Mouse (Mus musculus) limb, embryonic 10.5 days (tissue): ENCODE results near the gene Slc7a5. TPM values are rescaled to one million over a fixed set of nuclear protein-coding genes. Genes with fewer than 3 reads are reported as not detected.

Experiments
- DNase-seq: peaks from one replicate; pipeline ENCODE4 v3.0.0-alpha.2; 2017; ENCODE audit warnings: low spot score
- H3K27ac ChIP-seq: fragments of 300-500 bp; sonication (generic); 2 replicates; pipeline ENCODE4 v1.5.1; 2016; ENCODE audit warnings: mild to moderate bottlenecking
- H3K27me3 ChIP-seq: fragments of 300-500 bp; sonication (generic); 2 replicates; pipeline ENCODE4 v1.6.1; 2016; ENCODE audit warnings: low read depth, mild to moderate bottlenecking; ENCODE audit not compliant: poor library complexity, severe bottlenecking
- H3K36me3 ChIP-seq: fragments of 300-500 bp; sonication (generic); 2 replicates; pipeline ENCODE4 v1.6.1; 2016; ENCODE audit warnings: mild to moderate bottlenecking, moderate library complexity
- H3K4me1 ChIP-seq: fragments of 300-500 bp; sonication (generic); 2 replicates; pipeline ENCODE4 v1.6.1; 2016
- H3K4me3 ChIP-seq: fragments of 300-500 bp; sonication (generic); 2 replicates; pipeline ENCODE4 v1.5.1; 2016; ENCODE audit warnings: mild to moderate bottlenecking, moderate library complexity
- H3K9me3 ChIP-seq: fragments of 300-500 bp; sonication (generic); replicated peaks from 2 replicates; pipeline ENCODE4 v1.6.1; 2016; ENCODE audit warnings: mild to moderate bottlenecking
- WGBS: fragments of 180-500 bp; shearing (Covaris S2); methylation state at CpG from one replicate; pipeline ENCODE4 v1.1.7; 2016; 5-methylcytosine and 5-hydroxymethylcytosine counted together
- polyA plus RNA-seq: library from polyadenylated mRNA; unstranded; fragments of >200 nt; fragmentation: Nextera tagmentation; extraction: Ambion mirVana; gene quantifications from 2 replicates; pipeline ENCODE4 v1.2.1, GENCODE M21; 2016

Slc7a5 gene
- polyA plus RNA-seq, 1 experiment from 2014 or later: 16.8 TPM

- Histone ChIP-seq H3K4me1 (peaks cover 36% of the 10 kb centered on the region), H3K27ac (no peak overlapping the region), H3K9me3 (no peaks in the 10 kb centered on the region), H3K36me3 (no peaks in the 10 kb centered on the region), H3K27me3 (peaks cover 6% of the 10 kb centered on the region; the same call in 1 of the 2 replicates), H3K4me3 (no peak overlapping the region)
- 48% methylated on average over 8 of the region's 8 CpGs for WGBS
- peak; percentile 64 for DNase-seq
These were observed 42.1 kb downstream of the Slc7a5 start for GRCm38 (mm10) chr8:121865356-121865755.

DNA sequence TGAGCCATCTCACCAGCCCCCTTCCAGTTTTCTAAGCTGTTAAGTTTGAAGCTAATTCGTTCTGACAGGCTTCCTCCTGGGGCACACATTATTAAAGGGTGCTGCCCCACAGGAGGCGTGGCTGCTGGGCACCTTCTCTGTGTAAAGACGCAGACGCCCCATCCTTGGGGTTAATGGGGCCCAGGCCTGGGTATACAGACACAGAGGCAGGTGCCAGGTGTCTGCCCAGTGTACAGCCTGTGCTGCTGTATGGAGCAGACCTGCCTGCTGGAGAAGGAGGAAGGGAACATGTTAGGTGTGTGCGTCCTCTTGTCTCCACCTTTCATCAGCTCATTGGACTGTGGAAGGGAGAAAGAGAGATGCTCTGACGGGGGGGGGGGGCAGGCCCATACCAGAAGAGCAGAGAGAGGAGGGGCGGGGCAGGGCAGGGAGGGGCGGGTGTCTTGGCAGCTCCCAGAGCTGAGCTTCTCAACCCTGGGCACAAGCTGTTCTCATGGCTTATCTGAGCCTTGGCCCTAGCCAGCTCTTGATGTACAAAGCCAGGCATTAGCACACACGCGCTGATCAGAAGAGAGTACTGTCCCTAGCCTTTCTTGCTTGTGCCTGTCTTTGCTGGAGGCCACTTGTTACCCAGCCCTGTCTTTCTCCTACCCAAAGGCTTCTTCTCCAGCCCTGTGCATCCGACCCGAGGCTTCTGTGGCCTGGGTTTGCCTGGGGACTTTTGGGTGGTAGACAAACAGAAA, 45.5 kb downstream of the Slc7a5 start:
- no peaks in the 10 kb centered on the region for H3K9me3 ChIP-seq
- WGBS: 72% methylated on average over 10 of the region's 12 CpGs
- no peak overlapping the region for H3K27ac ChIP-seq

DNA sequence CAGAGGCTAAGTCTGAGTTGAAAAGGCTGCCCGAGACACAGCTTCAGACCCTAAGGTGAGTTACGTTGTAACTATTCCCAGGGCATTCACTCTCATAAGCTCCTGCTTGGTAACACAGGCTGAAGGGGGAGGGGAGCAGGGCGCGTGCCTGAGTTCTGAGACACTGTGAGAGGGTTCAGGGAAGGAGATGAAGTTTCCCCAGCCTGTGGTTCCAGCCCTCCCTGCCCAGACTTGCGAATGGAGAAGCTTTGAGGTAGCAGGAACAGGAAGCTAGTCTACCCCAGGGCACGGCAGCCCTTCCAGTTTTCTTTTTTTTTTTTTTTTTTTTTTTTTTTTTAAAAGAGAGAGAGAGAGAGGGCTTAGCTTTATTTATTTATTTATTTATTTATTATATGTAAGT, 46.2 kb downstream of the Slc7a5 start:
- H3K36me3 ChIP-seq: no peaks in the 10 kb centered on the region
- peaks cover 20% of the 10 kb centered on the region for H3K4me1 ChIP-seq
- no peak for DNase-seq
- no peak overlapping the region for H3K27ac ChIP-seq
- H3K27me3 ChIP-seq: peaks cover 6% of the 10 kb centered on the region; the same call in 1 of the 2 replicates
- H3K4me3 ChIP-seq: no peak overlapping the region
- H3K9me3 ChIP-seq: no peaks in the 10 kb centered on the region
- WGBS: 64% methylated on average over 6 of the region's 6 CpGs

More for the DNA sequence above, 45.5 kb downstream of the Slc7a5 start:
- DNase-seq: no peak
- Histone ChIP-seq H3K4me1 (peaks cover 27% of the 10 kb centered on the region), H3K27me3 (peaks cover 6% of the 10 kb centered on the region; the same call in 1 of the 2 replicates), H3K4me3 (no peak overlapping the region), H3K36me3 (no peaks in the 10 kb centered on the region)

DNA sequence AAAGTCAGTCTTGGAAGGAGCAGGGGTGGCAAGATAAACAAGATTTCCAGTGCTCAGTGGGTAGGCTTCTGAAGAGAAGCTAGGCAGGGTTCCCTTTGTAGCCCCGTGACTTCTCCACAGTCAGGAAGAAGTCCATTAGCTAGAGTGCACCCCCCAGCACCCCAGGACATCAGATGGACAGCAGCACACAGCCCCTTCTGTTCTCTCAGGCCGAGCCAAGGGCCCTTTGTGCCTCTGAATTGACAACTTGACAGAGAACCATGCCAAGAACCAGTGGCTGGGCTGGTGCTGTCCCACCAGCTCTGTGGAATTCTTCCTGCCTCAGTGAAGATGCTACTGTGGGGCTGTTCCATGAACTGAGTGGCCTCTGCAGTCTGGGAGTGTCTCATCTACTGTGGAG, 49.7 kb downstream of the Slc7a5 start:
- no peaks in the 10 kb centered on the region for H3K36me3 ChIP-seq
- no peaks in the 10 kb centered on the region for H3K9me3 ChIP-seq
- H3K27me3 ChIP-seq: peaks cover 4% of the 10 kb centered on the region; the same call in 1 of the 2 replicates
- H3K4me1 ChIP-seq: peaks cover 6% of the 10 kb centered on the region; the same call in 1 of the 2 replicates
- H3K27ac ChIP-seq: no peak overlapping the region
- WGBS: 51% methylated on average over 2 of the region's 2 CpGs
- no peak overlapping the region for H3K4me3 ChIP-seq
- no peak for DNase-seq

GRCm38 (mm10) chr8:121857331-121857730, 50.2 kb downstream of the Slc7a5 start:
- DNase-seq: no peak
- Histone ChIP-seq H3K9me3 (no peaks in the 10 kb centered on the region), H3K27me3 (peaks cover 4% of the 10 kb centered on the region; the same call in 1 of the 2 replicates), H3K4me1 (peaks cover 8% of the 10 kb centered on the region; the same call in 1 of the 2 replicates), H3K4me3 (no peak overlapping the region), H3K27ac (no peak overlapping the region), H3K36me3 (no peaks in the 10 kb centered on the region)
- 80% methylated on average over 9 of the region's 9 CpGs for WGBS

DNA sequence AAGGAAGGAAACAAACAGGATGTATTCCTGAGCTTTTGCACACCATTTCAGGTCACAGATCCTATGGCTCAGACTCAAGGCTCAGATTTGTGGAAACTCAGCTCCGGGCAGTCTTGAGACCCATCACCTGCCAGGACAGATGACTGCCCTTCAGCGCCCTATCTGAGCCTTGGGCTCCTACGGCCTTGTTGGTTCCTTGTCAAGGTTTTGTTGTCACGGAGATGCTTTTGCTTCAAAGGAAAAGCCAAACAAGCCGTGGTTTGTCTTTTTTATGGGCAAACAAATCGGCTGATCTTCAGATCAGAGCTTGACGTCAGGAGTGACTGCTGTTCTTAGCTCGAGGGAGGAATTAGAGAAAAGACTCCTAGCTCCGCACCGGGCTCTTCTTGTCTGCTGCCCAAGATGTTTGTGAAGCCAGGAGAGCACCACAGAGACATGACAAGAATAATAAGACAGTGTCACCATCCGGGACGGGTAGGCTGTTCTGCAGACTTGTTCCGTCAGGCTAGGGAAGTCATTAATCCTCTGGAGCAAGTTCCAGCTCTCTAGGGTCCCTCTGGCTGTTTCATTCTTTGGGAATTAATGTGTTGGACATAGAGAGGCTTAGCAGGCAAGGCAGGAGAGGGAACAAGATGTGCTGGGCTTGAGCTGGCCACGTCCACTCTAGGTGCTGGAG, 51.3 kb downstream of the Slc7a5 start:
- H3K4me1 ChIP-seq: peaks cover 13% of the 10 kb centered on the region
- no peaks in the 10 kb centered on the region for H3K36me3 ChIP-seq
- no peak overlapping the region for H3K27ac ChIP-seq
- no peaks in the 10 kb centered on the region for H3K9me3 ChIP-seq
- H3K27me3 ChIP-seq: peaks cover 13% of the 10 kb centered on the region
- no peak overlapping the region for H3K4me3 ChIP-seq
- 86% methylated on average over 14 of the region's 14 CpGs for WGBS
- DNase-seq: no peak

DNA sequence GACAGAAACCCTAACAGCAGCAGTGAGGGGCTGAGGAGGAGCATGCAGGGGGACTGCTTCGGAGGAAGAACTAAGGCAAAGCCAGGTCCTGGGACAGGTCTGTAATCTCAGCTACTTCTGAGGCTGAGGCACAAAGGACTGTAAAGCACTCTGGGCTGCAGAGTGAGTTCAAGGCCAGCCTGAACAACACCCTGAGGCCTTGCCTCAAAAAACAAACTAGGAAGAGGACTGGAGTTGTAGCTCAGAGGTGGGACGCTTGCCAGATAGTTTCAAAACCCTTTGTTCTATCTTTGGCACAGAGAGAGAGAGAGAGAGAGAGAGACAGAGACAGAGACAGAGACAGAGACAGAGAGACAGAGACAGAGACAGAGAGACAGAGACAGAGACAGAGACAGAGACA, 53.9 kb downstream of the Slc7a5 start:
- Histone ChIP-seq H3K4me1 (peaks cover 20% of the 10 kb centered on the region), H3K27me3 (peaks cover 17% of the 10 kb centered on the region), H3K27ac (no peak overlapping the region), H3K4me3 (no peak overlapping the region), H3K36me3 (no peaks in the 10 kb centered on the region), H3K9me3 (no peaks in the 10 kb centered on the region)
- DNase-seq: no peak
- 90% methylated on average over 2 of the region's 2 CpGs for WGBS

DNA sequence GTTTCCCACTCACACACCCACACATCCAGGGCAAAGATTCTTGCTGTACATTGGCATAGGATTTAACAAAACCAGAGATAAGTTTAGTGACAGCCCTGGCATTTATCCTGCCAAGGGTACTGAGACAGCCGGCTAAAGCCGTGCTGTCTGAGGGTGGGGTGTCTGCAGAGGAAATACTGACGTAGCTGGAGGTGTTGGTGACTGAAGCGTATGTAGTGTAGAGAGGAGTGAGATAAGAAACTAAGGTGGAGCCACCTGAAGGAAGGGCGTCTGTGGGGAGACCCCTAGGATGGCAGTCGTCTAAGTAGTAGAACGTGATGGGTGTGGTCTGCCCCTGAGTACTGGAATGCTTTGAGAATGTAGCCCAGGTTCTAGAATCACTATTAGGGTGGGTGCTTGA, 55.0 kb downstream of the Slc7a5 start:
- Histone ChIP-seq H3K27ac (no peak overlapping the region), H3K4me1 (peaks cover 20% of the 10 kb centered on the region), H3K27me3 (peaks cover 19% of the 10 kb centered on the region), H3K4me3 (no peak overlapping the region), H3K36me3 (no peaks in the 10 kb centered on the region), H3K9me3 (no peaks in the 10 kb centered on the region)
- WGBS: 53% methylated on average over 7 of the region's 7 CpGs
- no peak for DNase-seq

DNA sequence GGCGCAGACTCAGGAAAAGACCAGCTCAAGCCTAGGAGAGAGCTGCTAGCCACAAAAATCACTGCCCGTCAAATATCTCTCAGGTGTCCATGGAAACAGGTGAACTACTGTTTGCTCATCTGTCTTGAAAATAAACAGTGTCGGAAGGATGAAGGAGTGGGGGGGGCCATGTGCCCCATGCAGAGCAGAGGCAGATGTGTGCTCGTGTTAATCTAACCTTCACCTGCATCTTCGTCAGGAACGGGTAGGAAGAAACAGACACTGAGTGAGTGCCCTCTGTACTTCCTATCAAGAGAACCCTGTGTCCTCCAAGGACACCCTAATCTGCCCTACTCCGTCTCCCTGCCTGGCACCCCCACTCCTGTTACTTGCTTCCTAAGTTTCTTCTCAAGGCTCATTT, 55.8 kb downstream of the Slc7a5 start:
- no peaks in the 10 kb centered on the region for H3K9me3 ChIP-seq
- peaks cover 19% of the 10 kb centered on the region for H3K27me3 ChIP-seq
- H3K4me1 ChIP-seq: peaks cover 20% of the 10 kb centered on the region
- peak overlapping the region; percentile 78 for H3K27ac ChIP-seq
- H3K4me3 ChIP-seq: no peak overlapping the region
- no peak for DNase-seq
- 66% methylated on average over 7 of the region's 7 CpGs for WGBS
- H3K36me3 ChIP-seq: no peaks in the 10 kb centered on the region

- Histone ChIP-seq H3K4me3 (peak overlapping the region; percentile 38), H3K4me1 (peaks cover 20% of the 10 kb centered on the region), H3K9me3 (no peaks in the 10 kb centered on the region), H3K36me3 (no peaks in the 10 kb centered on the region), H3K27ac (peak overlapping the region; percentile 78), H3K27me3 (peaks cover 19% of the 10 kb centered on the region)
- WGBS: 5% methylated on average over 24 of the region's 24 CpGs
- peak; percentile 99 for DNase-seq
These were observed 56.5 kb downstream of the Slc7a5 start for GRCm38 (mm10) chr8:121850821-121851470.

DNA sequence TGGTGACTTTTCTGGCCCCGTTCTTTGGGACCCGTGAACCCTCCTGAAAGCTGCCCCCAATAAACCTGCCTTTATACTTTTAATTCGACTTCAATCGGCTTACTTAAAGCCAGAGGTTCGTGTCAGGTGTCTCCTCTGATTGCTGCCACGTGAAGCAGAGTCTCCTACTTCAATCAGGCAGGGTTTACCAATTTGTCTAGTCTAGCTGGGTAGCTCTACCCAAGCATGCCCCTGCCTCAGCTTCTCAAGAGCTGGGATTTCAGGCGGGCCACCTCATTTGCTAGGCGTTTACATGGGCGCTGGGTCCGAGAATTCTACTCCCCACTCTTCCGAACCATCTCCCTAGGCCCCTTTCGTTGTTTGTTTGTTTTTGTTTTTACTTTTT, 57.1 kb downstream of the Slc7a5 start:
- peaks cover 20% of the 10 kb centered on the region for H3K4me1 ChIP-seq
- H3K9me3 ChIP-seq: no peaks in the 10 kb centered on the region
- peak overlapping the region; percentile 78 for H3K27ac ChIP-seq
- H3K36me3 ChIP-seq: no peaks in the 10 kb centered on the region
- peaks cover 19% of the 10 kb centered on the region for H3K27me3 ChIP-seq
- no peak for DNase-seq
- 43% methylated on average over 12 of the region's 12 CpGs for WGBS
- peak overlapping the region; percentile 38 for H3K4me3 ChIP-seq

GRCm38 (mm10) chr8:121850018-121850417, 57.5 kb downstream of the Slc7a5 start:
- Histone ChIP-seq H3K4me3 (no peak overlapping the region), H3K27ac (no peak overlapping the region), H3K4me1 (peaks cover 20% of the 10 kb centered on the region), H3K36me3 (no peaks in the 10 kb centered on the region), H3K9me3 (no peaks in the 10 kb centered on the region), H3K27me3 (peaks cover 19% of the 10 kb centered on the region)
- WGBS: 17% methylated on average over 6 of the region's 6 CpGs
- DNase-seq: peak; percentile 88

- Histone ChIP-seq H3K36me3 (no peaks in the 10 kb centered on the region), H3K27me3 (peaks cover 19% of the 10 kb centered on the region), H3K27ac (no peak overlapping the region), H3K4me3 (no peak overlapping the region), H3K9me3 (no peaks in the 10 kb centered on the region), H3K4me1 (peaks cover 20% of the 10 kb centered on the region)
- 69% methylated on average over 9 of the region's 9 CpGs for WGBS
- DNase-seq: no peak
These were observed 58.2 kb downstream of the Slc7a5 start for GRCm38 (mm10) chr8:121849303-121849702.
